Mouse (Mus musculus) ovary, postnatal 14 days (tissue): ENCODE results near the gene Ubash3b.

ENCODE experiments used
- DNase-seq: peaks from one replicate; pipeline ENCODE4 v3.0.0; 2022; ENCODE audit warnings: low spot score

Gene Ubash3b

DNA sequence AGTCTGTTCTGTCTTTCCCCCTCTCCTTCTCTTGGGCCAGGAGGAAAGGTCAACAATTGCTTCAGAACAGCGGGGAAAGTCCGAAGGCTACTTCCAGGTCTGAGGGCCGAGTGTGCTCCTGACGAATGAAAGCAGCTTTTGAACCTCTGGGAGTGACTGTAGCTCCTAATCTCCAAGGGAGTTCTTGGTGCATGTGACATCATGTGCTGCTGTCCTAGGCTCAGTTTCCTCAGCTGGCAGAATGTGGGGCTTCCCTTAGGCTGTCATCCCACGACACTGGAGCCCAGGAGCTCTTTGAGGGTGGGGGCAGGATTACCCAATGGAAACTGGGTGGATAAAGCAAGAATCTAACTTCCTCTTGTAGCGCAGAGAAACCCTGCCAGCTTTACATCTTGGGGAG, at the start of gene Ubash3b:
TSS of gene Ubash3b (minus strand) at position 285 of the 400 bp plus-strand sequence.
- no peak for DNase-seq

DNA sequence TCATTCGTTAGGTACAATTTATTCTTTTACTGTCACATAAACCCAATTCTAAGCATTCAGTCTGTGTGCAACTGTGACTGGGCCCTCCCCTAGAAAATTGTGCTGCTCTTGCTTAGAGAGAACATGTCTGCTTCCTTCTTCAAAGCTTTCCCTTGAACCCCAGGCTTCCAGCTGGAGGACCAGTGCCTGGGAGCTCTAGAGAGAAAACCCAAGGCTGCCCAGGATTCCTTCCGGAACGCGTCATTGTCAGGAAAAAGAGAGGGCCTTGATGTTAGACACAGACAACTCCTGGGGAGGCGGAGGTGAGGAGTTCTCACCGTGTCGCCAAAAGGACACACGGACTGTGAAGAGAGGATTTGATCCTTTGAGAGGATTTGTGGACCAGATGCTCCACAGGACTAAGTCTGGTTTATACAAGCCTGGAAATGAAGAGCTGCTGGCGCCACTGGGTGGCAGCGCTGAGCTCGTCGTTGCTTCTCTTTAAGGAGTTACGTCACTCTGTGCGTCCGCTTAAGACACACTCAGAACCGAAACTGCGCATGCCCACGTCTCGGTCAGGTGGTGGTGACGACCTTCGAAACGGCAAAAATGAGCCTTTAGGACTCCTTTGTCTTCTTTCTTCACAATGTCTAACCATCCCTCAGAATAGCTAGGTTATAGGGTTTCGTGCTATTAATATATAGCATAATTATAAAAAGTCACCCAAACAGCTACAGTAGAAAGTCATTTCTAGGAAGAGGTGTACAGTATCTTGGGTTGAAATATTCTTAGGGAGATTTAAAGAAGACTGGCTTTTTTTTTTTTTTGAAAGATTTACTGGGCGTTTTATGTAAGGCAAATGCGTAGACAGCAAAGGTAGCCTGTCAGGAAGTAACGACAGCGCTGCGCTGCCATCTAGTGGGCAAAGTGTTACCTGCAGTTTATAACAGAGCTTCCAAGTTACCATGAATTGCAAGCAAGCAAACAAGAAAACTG, 45.9 kb upstream of the Ubash3b start:
- DNase-seq = peak; percentile 85

DNA sequence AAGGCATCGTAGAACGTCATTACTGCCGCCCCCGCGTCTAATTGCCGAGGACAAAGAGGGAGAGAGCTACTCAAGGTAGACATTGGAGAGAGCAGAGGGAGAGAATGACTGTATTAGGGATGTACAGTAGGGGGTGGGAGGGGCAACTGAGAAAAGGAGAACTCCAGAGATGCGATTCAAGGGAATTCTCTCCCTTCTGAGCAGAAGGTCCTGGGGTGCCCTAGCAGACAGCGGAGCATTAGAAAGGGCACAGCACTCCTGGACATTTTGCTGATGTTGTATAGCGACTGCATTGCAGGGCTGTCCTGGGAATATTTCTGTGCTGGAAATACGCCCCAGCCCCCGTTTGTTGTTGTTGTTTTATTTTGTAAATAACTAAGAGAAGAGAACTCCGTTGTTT, 45.2 kb upstream of the Ubash3b start:
- DNase-seq = no peak

DNA sequence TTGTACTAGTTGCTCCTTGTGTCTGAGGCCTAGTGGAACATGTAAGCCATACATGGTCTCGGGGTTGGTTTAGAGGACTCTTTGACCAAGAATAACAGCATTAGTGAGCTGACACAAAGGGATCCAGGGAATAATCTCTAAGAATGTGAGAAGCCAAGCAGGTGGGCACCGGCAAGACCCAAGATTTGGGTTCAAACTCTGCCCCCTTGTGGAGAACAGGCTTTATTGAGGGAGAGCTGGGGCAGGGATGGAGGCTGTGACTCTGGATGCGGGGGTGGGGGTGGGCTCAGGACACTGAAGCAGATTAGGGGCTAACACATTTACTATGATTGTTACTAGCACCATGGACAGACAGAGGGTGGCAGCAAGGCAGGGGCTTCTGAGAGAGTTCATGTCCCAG, 43.8 kb upstream of the Ubash3b start:
- DNase-seq = no peak

DNA sequence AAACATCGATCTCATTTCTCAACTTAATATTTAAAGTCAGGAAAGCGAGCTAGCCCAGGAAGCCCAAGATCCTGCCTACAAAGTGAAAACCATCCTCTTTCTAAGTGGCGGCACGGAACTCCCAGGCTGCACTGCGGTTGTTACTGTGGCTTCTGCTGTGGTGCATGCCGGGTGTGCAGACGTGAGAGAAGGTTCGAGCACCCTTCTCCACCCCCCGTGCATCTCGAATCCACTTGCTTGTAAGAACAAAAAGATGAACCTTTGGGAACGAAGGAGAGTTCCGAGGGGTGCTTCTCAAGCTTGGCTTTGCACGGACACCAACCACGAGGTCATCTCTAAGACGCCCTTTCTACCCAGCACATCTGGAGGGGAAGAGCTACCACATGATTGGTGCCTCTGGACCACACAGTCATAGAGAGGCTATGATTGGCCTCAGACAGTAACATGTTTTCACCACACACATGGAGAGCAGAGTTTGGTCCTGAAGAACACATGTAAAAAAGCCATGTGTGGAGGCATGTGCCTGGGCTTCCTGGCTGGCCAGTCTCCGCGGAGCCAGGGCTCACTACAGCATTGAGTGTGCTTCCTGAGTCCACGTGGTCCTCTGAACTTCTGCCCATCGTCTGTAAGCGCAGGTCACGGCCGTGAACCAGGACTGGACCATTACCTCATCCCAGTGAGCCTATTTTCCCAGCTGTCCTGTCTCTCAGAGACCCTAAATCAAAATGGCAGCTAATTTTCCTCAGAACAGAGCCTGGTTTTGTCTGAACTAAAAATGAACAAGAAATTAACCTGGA, 38.2 kb upstream of the Ubash3b start:
- DNase-seq = no peak

DNA sequence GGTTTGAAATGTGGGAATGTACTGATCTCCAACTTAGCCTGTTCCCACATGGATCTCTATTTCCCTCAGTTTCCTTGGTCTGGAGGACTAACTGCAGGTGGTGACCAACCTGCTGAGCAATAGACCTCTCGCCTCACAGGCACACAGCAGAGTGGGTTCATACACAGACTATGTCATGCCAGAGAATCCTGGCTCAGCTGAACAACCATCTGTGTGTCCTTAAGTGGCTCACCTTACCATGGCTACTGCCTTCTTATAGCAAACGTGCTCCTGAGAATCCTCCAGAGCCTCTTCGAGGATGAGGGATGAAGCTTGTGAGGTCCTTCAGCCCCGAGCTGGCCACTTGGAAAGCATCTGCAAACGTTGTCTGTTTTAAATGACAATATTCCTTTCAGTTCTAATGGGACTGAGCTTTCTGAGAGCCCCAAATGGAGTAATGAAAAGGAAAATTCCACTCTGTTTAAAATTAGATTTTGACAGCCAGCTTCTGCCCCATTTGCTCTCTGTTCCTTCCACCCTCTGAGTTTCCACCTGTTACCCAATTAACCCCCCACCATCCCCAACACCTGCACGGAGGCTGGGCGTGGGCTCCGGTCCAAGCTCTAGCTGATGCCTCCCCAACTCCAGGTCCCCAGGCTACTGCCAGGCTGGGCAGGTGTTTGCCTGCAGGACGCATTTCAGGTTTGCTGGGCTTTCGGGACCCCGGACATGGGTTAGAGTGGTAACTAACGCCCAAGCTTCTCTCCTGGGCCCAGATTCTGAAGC, 37.2 kb upstream of the Ubash3b start:
- DNase-seq = no peak

DNA sequence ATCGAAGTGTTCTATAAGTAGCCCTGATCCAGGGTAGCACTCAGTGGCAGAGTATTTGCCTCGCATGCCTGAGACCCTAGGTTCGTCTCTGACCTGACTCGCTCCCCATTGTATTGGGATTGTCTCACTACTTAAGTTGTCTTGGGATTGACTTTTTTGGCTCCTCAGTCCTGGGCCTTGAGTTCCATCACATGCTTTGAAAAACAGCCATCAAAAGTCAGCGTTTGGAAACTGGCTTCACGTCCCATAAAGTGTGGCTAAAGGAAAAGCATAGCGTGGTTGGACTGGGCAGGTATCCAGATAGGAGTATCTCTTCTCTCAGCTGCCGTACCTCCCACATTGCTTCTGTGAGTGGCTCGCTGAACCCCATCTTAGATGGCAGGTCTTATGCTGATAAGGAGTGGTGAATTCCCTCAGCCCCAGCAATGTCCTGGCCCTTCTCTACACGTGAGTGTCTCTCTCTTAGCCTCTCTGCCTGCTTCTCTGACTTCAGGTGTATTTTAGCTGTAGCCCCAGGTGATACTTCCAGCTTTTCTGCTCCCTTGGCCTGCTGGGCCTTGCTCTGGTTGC, 34.3 kb upstream of the Ubash3b start:
- DNase-seq = no peak

DNA sequence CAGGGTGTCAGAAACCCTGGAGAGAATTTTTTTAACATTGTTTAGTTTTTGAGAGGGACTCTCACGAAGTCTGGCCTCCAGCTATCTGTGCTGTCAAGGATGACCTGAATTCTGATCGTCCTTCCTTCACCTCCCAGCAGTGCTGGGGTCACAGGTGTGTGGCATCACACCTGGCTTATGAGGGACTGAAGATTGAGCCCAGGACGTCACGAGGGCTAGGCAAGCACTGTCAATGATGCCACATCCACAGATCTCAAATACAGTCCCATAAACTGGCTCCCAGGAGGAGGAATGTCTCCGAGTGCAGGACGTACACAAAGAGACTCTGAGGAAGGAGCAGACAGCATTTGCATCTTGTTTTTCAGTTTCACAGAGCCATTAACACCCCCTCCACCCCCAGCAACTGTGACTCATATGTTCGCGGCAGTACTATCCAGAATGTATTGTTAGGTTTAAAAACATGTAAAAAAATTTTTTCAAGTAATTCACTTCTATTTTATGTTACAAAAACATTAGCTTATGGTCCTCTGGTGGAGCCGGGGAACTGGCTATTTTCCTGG, 30.2 kb upstream of the Ubash3b start:
- DNase-seq = no peak

DNA sequence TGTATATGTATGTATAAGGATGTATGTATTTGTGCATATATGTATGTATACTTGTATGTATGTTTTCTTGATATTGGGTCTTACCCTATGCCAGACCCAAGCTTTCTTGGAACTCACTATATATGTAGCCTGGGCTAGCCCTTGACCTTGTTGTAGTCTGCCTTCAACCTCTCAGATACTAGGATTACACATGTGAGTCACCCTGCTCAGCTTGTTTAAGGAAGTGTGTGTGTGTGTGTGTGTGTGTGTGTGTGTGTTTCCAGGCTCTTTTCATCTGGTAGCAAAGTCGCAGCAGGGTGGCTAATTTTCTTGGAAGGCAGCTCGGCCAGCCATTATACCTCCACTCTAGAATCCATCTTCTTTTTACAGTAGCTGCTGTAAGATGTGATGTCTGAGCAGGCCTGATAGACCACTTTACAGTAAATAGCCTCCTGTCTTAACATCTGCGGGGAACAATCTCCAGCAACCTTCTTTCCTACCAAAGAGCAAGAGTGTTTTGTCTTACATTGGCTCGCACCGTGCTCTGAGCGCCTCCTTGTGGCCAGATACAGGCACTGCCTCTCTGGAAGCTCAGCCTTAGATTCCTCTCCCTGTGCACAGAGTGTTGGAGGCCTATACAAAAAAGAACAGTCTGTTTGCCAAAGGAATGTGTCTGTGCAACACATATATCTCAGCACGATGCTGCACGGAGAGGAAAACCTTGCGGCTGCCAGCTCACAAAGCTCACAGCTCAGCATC, 29.4 kb upstream of the Ubash3b start:
- DNase-seq = peak; percentile 71

DNA sequence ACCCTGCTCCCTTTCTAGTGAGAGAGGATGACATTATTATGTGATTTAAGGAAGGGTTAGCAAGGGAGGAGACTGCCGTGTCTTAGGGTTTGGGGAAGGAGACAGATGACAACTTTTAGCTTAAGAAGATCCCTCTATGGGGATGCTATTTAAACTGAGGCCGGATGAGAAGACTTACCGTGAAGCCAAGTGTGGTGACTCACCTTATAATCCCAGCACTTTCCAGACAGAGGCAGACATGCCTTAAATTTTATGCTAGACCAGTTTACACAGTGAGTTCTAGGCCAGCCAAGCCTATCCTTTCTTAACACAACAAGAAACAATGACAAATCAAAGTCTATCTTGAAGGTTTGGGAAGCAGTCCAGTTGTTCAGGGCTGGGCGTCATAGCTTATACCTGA, 26.4 kb upstream of the Ubash3b start:
- no peak for DNase-seq

DNA sequence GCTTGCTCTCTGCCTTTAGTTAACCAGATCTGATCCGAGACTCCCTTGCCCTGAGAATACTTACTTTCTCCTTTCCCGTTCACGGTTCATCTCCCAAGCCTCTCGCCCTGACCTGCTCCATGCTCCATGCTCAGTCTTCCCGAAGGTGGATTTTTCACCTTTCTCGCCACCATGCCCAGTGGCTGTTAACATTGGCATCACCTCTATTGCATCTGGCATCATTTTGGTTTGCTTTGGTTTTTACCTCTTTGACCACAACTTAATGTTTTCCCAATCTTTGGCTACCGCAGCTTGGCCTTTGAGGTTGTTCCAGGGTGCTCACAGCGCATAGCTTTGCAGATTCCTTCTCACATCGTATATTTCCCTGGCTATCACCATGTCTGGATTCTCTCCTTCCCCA, 26.0 kb upstream of the Ubash3b start:
- no peak for DNase-seq

DNA sequence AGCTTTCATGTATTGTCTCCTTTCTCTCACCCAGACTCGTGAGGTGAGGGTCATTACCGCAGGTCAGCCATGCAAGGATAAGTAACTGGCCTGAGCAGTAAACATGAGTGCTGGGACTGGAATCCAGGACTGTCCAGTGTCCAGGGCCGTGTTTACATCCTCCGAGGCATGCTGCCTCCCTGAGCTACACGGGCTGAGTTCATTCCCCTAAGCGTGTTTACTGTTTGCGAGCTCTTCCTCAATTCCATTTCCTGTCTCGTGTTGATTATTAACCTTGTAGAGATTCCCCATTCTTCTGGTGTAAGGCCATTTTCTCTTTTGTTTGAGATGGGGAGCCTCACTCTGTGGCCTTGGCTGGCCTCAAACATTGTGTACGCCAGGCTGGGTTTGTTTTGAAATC, 23.8 kb upstream of the Ubash3b start:
- DNase-seq = no peak

DNA sequence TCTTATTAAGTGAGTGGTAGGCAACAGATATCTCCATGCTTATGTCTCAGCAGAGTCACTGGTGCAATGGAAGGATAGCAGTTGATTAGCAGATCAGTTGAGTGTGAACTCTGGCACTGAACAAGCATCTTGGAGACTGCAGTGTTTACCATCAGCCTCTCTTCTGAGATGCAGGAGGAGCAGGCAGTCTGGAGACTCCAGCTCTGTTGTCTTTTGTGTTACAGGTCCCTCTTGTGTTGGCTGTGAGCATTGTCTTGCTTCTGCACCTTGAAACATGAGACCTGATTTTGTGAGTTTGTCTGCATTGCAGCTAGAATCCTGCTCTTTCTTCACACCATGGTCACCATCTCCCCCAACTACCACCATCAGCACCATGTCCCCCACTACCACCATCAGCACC, 21.1 kb upstream of the Ubash3b start:
- DNase-seq = peak; percentile 29

DNA sequence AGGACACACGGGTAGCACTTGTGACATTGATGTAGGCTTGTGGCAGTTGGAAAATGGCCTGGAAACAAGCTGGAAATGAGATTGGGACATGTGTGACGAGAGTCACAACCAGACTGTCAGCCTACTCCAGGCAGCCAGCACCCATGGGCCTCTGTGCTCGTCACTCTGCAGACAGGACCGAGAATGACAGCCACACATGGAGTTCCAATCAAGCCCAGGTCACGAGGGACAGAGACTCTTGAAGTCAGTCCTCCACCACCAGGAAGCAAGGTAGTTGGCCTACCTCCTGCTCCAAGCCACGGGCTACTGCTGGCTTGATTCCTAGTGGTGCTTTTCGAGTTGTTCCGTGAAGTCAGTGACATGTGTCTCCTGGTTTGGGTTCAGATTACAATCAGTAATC, 20.3 kb upstream of the Ubash3b start:
- no peak for DNase-seq

DNA sequence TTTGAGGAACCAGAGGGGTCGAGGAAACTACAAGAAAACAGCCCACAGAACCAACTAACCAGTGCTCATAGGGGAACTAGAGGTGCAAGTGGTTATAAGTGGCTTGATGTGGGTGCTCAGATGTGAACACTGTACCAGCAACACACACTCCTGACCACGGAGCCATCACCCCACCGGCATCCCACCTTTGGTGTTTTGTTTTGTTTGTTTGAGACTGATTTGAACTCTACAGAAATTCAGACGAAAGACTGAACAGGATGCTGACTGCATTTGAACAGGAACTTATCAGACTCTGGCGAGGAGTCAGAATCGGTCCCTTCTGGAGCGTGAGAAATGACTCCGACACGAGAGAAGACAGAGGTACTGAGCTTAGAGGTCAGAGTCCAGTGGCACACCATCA, 19.9 kb upstream of the Ubash3b start:
- DNase-seq = no peak

DNA sequence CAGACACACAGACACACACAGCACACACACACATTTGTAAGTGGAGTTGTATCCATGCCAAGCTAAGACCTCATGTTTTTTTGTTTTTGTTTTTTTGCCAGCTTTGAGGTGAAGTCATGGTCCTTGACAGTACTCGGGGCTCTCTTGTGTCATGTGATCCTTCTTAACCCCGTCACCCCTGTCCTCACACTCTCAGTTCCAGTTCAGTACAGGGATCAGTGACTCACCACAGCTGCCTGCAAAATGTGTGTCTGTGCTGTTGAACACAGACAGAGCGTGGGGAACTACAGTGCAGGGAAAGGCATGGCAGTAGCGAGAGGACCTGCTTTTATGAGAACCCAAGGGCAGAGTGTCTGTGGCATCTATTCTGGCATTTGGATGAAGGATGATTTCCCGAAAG, 17.6 kb upstream of the Ubash3b start:
- DNase-seq = no peak

DNA sequence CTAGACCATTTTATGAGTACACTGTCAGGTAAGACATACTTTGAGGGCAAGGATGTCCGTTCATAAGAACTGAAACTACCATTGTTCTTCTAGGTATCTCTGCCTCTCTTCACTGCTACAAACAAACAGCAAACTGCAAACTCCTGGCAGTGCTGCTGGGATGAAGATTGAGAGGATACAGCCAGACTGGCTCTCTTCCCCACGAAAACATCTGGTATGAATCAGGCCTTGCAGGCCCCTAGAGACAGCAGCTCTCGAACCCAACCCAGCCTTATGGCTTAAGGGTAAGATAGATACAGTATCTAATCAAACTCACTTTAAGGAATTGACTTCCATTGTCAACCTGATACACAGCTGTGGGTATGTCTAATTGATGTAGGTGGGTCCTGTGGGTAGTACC, 11.7 kb upstream of the Ubash3b start:
- DNase-seq = no peak

DNA sequence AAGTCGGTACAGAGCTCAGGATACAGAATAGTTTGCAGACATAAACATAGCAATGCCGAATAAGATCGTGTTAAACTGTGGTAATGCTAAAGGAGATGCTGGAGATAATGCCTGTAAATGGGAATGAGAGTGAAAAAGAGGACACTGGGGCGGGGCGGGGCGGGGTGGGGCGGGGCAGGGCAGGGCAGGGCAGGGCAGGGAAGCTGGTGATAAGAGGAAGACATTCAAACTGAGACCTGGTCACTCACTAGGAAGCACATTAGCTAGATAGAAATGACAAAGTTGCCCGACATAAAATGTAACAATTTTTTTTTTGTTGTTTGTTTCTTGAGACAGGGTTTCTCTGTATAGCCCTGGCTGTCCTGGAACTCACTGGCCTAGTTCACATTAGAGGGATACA, 10.9 kb upstream of the Ubash3b start:
- DNase-seq = no peak

DNA sequence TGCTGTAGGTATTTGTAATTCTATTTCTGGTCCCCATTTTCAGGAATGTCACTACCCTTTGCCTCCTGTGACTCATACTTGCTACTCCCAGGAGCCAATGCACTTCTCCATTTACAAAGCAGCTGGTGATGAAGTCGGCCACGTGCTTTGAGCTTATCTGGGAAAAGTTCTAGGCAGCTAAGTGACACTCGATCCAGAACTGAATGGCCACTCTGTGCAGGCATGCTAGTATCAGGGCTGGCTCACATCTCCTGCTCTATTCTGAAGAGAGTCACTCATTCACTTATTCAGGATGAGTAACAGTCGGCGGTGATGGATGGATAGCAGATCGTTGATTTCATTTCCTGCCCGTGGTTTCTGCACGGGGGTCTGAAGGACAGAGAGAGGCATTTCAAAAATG, 8.5 kb upstream of the Ubash3b start:
- no peak for DNase-seq

DNA sequence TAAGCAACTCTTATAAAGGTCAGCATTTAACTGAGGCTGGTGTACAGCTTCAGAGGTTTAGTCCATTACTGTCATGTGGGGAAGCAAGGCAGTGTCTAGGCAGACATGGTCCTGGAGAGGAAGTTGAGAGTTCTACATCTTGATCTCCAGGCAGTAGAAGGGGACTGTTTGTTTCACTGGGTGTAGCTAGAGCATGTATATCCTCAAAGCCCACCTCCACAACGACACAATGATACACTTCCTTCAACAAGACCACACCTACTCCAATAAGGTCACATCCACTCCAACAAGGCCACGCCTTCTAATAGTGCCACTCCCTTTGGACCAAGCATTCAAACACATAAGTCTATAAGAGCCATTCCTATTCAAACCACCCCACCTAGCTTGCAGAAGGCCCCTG, 7.2 kb upstream of the Ubash3b start:
- no peak for DNase-seq

DNA sequence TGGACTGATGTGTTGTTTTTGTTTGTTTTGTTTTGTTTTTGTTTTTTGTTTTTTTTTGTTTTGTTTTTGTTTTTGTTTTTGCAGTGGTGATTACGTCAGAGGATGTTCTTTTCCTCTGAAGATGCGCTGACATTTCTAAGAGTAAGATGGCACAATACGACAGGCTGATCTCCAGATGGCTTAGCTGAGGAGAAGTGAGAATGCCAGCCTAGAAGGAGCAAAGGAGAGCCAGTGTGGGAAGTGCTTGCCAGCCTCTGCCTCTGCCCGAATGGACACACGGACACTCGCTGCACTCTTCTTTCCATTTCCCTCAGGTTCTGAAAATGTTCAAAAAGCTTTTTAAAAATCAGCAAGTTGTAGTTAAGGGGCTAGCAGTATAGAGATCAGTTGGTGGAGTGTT, 6.7 kb upstream of the Ubash3b start:
- DNase-seq = no peak
